Mouse (Mus musculus): ENCODE results near the gene Jund. TPM values are rescaled to one million over a fixed set of nuclear protein-coding genes. Genes with fewer than 3 reads are reported as not detected.

Jund gene
- polyA plus RNA-seq (2012; fragmentation: generic; extraction: Trizol): 100 to 1,000 TPM in 1 of 2 experiments, 10 to 100 TPM in 1; 87.4 to 175 TPM

GRCm38 (mm10) chr8:70698310-70699109 is at the start of gene Jund:
Jund (plus strand) TSS chr8:70698949.

GRCm38 (mm10) chr8:70660273-70660725 is 38.5 kb upstream of the Jund start, which contains the start of gene Pgpep1:
Pgpep1 (minus strand) TSS chr8:70660388.

GRCm38 (mm10) chr8:70673079-70673856 is 25.5 kb upstream of the Jund start, which contains the start of gene Lsm4:
Lsm4 (plus strand) TSS chr8:70673248.

GRCm38 (mm10) chr8:70703287-70703686 is 4.5 kb downstream of the Jund start, which contains the start of gene Iqcn:
Iqcn (plus strand) TSS chr8:70703457.

GRCm38 (mm10) chr8:70718297-70718696 is 19.5 kb downstream of the Jund start, which contains the start of gene Gm3336:
Gm3336 (plus strand) TSS chr8:70718543.

GRCm38 (mm10) chr8:70723486-70724210 is 24.9 kb downstream of the Jund start, which contains the start of gene Pde4c:
Pde4c (plus strand) TSS chr8:70723720.

Other genes starting within 250 kb of the Jund start
- 10 to 100 TPM; 14.5 to 39.8 TPM for gene Klhl26, start 222.0 kb upstream of the Jund start, polyA plus RNA-seq (2012; fragmentation: generic; extraction: Trizol)
- gene Tmem59l, start 211.6 kb upstream of the Jund start, polyA plus RNA-seq (2012; fragmentation: generic; extraction: Trizol): under 1 TPM; 0.13 to 0.68 TPM
- gene Crlf1, start 205.8 kb upstream of the Jund start, polyA plus RNA-seq (2012; fragmentation: generic; extraction: Trizol): 100 to 1,000 TPM; 255 to 582 TPM
- gene Rex1bd, start 192.2 kb upstream of the Jund start, polyA plus RNA-seq (2012; fragmentation: generic; extraction: Trizol): 100 to 1,000 TPM; 419 to 692 TPM
- gene Uba52, start 188.1 kb upstream of the Jund start, polyA plus RNA-seq (2012; fragmentation: generic; extraction: Trizol): 1,000 to 10,000 TPM; 2,018 to 3,199 TPM
- gene Fkbp8, start 171.2 kb upstream of the Jund start, polyA plus RNA-seq (2012; fragmentation: generic; extraction: Trizol): 100 to 1,000 TPM; 339 to 400 TPM
- 10 to 100 TPM; 49.2 to 79.4 TPM for gene Kxd1, start 171.0 kb upstream of the Jund start, polyA plus RNA-seq (2012; fragmentation: generic; extraction: Trizol)
- gene Ell, start 159.5 kb upstream of the Jund start, polyA plus RNA-seq (2012; fragmentation: generic; extraction: Trizol): 10 to 100 TPM in 1 of 2 experiments, 1 to 10 TPM in 1; 7.9 to 19.2 TPM
- gene Isyna1, start 104.6 kb upstream of the Jund start, polyA plus RNA-seq (2012; fragmentation: generic; extraction: Trizol): 1 to 10 TPM in 1 of 2 experiments, under 1 TPM in 1; 0.20 to 2.1 TPM
- 100 to 1,000 TPM; 218 to 229 TPM for gene Ssbp4, start 90.1 kb upstream of the Jund start, polyA plus RNA-seq (2012; fragmentation: generic; extraction: Trizol)
- gene Lrrc25, start 82.8 kb upstream of the Jund start, polyA plus RNA-seq (2012; fragmentation: generic; extraction: Trizol): not detected
- gene Gdf15, start 66.5 kb upstream of the Jund start, polyA plus RNA-seq (2012; fragmentation: generic; extraction: Trizol): under 1 TPM; 0.27 to 0.47 TPM
- gene Pgpep1, start 38.6 kb upstream of the Jund start, polyA plus RNA-seq (2012; fragmentation: generic; extraction: Trizol): 10 to 100 TPM; 20.7 to 45.2 TPM
- gene Lsm4, start 25.7 kb upstream of the Jund start, polyA plus RNA-seq (2012; fragmentation: generic; extraction: Trizol): 100 to 1,000 TPM; 194 to 446 TPM
- under 1 TPM; under 0.01 to 0.04 TPM for gene Iqcn, start 4.5 kb downstream of the Jund start, polyA plus RNA-seq (2012; fragmentation: generic; extraction: Trizol)
- under 1 TPM; 0.04 to 0.15 TPM for gene Gm3336, start 19.6 kb downstream of the Jund start, polyA plus RNA-seq (2012; fragmentation: generic; extraction: Trizol)
- under 1 TPM; 0.01 to 0.04 TPM for gene Pde4c, start 24.8 kb downstream of the Jund start, polyA plus RNA-seq (2012; fragmentation: generic; extraction: Trizol)
- 10 to 100 TPM in 1 of 2 experiments, 1 to 10 TPM in 1; 7.4 to 25.3 TPM for gene Rab3a, start 55.7 kb downstream of the Jund start, polyA plus RNA-seq (2012; fragmentation: generic; extraction: Trizol)
- gene Mpv17l2, start 62.0 kb downstream of the Jund start, polyA plus RNA-seq (2012; fragmentation: generic; extraction: Trizol): 100 to 1,000 TPM in 1 of 2 experiments, 10 to 100 TPM in 1; 80.0 to 154 TPM
- gene Pik3r2, start 77.8 kb downstream of the Jund start, polyA plus RNA-seq (2012; fragmentation: generic; extraction: Trizol): 100 to 1,000 TPM in 1 of 2 experiments, 10 to 100 TPM in 1; 43.0 to 149 TPM
- gene Mast3, start 106.1 kb downstream of the Jund start, polyA plus RNA-seq (2012; fragmentation: generic; extraction: Trizol): 10 to 100 TPM in 1 of 2 experiments, 1 to 10 TPM in 1; 10.0 to 26.6 TPM
- gene Il12rb1, start 109.5 kb downstream of the Jund start, polyA plus RNA-seq (2012; fragmentation: generic; extraction: Trizol): under 1 TPM; 0.30 to 0.48 TPM
- 10 to 100 TPM in 1 of 2 experiments, 1 to 10 TPM in 1; 1.1 to 13.3 TPM for gene Arrdc2, start 140.8 kb downstream of the Jund start, polyA plus RNA-seq (2012; fragmentation: generic; extraction: Trizol)
- gene Kcnn1, start 164.3 kb downstream of the Jund start, polyA plus RNA-seq (2012; fragmentation: generic; extraction: Trizol): 1 to 10 TPM; 1.0 to 8.4 TPM
- 100 to 1,000 TPM in 1 of 2 experiments, 10 to 100 TPM in 1; 80.3 to 212 TPM for gene Ccdc124, start 175.0 kb downstream of the Jund start, polyA plus RNA-seq (2012; fragmentation: generic; extraction: Trizol)
- gene Slc5a5, start 193.8 kb downstream of the Jund start, polyA plus RNA-seq (2012; fragmentation: generic; extraction: Trizol): under 1 TPM; 0.06 to 0.31 TPM
- gene Rpl18a, start 198.5 kb downstream of the Jund start, polyA plus RNA-seq (2012; fragmentation: generic; extraction: Trizol): over 10,000 TPM in 1 of 2 experiments, 1,000 to 10,000 TPM in 1; 6,240 to 13,562 TPM
- 10 to 100 TPM; 34.0 to 47.7 TPM for gene Map1s, start 207.0 kb downstream of the Jund start, polyA plus RNA-seq (2012; fragmentation: generic; extraction: Trizol)